Mouse (Mus musculus) inflammation-experienced regulatory T-cells (primary cell): Measurements from ENCODE around the gene Gbe1. TPM values are rescaled to one million over a fixed set of nuclear protein-coding genes. Genes with fewer than 3 reads are reported as not detected.

ENCODE experiments used
- polyA plus RNA-seq, 2 experiments: library from polyadenylated mRNA; unstranded; fragments of 100-300 nt; shearing (Covaris generic); gene quantifications; one replicate each; pipeline ENCODE4 v1.2.1; 2017

Gbe1 gene
- polyA plus RNA-seq = 10 to 100 TPM; 18.3 to 39.4 TPM

DNA sequence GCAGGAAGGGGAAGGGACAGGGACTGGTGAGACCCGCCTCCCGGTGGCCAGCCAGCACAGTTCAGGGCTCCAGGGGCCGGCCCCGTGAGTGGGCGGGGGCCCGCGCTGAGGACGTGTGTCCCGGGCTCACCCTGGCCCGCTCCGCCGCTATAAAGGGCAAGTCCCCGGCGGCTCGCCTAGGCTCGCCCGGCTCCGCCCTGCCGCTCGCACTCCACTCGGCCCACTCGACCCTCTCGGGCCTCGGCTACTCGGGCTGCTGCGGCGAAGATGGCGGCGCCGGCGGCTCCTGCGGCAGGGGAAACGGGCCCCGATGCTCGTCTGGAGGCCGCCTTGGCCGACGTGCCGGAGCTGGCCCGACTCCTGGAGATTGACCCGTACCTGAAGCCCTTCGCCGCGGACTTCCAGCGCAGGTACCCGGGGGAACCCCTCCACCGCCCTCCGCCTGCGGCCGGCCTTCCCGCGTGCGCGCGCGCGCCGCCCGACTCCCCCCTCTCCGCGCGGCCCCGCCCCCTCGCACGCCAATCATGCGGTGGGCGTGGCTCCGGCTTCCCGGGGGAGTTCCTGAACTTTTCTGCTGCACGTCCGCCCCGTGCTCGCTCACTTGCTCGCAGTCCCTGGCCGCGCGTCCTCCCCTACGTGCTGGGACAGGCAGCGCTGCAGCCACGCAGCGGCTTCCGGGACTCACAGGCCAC lies at the start of gene Gbe1:
Gene Gbe1 (plus strand): TSS at position 64 of the 692 bp plus-strand sequence.

